Mouse (Mus musculus): Measurements from ENCODE around the gene Aplnr. TPM values are rescaled to one million over a fixed set of nuclear protein-coding genes. Genes with fewer than 3 reads are reported as not detected.

Aplnr gene
- 0.22 TPM for polyA plus RNA-seq (2014; fragmentation: Illumina TruSeq; extraction: RNeasy Lipid Tissue Mini Kit (QIAGEN cat#74804); ENCODE audit: low read depth, low replicate concordance)

DNA sequence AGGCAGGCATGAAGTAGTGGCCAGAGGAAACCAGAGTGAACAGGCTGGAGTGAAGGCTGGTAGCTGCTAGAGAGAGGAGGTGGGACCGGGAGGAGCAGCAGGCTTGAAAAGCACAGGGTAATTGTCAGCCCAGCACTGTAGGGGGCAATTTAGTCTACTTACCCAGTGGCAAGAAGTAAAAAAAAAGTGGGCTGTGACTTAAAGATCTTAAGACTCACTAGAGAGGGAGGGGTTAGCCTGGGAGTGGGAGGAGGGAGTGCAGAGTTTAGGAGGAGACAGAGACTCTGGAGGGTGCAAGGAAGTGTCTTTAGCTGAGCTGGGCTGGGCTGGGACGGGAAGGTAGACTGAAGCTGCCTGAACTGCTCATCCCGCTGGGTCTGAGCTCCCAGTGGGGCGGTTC, at the start of gene Aplnr:
Aplnr (plus strand) TSS at position 137 of the 400 bp plus-strand sequence.

Other genes starting within 250 kb of the Aplnr start
- not detected for gene Rtn4rl2, start 249.5 kb upstream of the Aplnr start, polyA plus RNA-seq (2014; fragmentation: Illumina TruSeq; extraction: RNeasy Lipid Tissue Mini Kit (QIAGEN cat#74804); ENCODE audit: low read depth, low replicate concordance)
- gene Slc43a3, start 199.6 kb upstream of the Aplnr start, polyA plus RNA-seq (2014; fragmentation: Illumina TruSeq; extraction: RNeasy Lipid Tissue Mini Kit (QIAGEN cat#74804); ENCODE audit: low read depth, low replicate concordance), result 2.2 TPM
- gene Prg2, start 155.8 kb upstream of the Aplnr start, polyA plus RNA-seq (2014; fragmentation: Illumina TruSeq; extraction: RNeasy Lipid Tissue Mini Kit (QIAGEN cat#74804); ENCODE audit: low read depth, low replicate concordance), result not detected
- not detected for gene Prg3, start 148.0 kb upstream of the Aplnr start, polyA plus RNA-seq (2014; fragmentation: Illumina TruSeq; extraction: RNeasy Lipid Tissue Mini Kit (QIAGEN cat#74804); ENCODE audit: low read depth, low replicate concordance)
- 103 TPM for gene Ssrp1, start 99.0 kb upstream of the Aplnr start, polyA plus RNA-seq (2014; fragmentation: Illumina TruSeq; extraction: RNeasy Lipid Tissue Mini Kit (QIAGEN cat#74804); ENCODE audit: low read depth, low replicate concordance)
- gene P2rx3, start 98.8 kb upstream of the Aplnr start, polyA plus RNA-seq (2014; fragmentation: Illumina TruSeq; extraction: RNeasy Lipid Tissue Mini Kit (QIAGEN cat#74804); ENCODE audit: low read depth, low replicate concordance), result 59.1 TPM
- 0.21 TPM for gene Tnks1bp1, start 88.2 kb upstream of the Aplnr start, polyA plus RNA-seq (2014; fragmentation: Illumina TruSeq; extraction: RNeasy Lipid Tissue Mini Kit (QIAGEN cat#74804); ENCODE audit: low read depth, low replicate concordance)
- 1.7 TPM for gene Lrrc55, start 61.0 kb downstream of the Aplnr start, polyA plus RNA-seq (2014; fragmentation: Illumina TruSeq; extraction: RNeasy Lipid Tissue Mini Kit (QIAGEN cat#74804); ENCODE audit: low read depth, low replicate concordance)
- gene Olfr987, start 203.1 kb downstream of the Aplnr start, polyA plus RNA-seq (2014; fragmentation: Illumina TruSeq; extraction: RNeasy Lipid Tissue Mini Kit (QIAGEN cat#74804); ENCODE audit: low read depth, low replicate concordance), result not detected
- not detected for gene Olfr988, start 227.0 kb downstream of the Aplnr start, polyA plus RNA-seq (2014; fragmentation: Illumina TruSeq; extraction: RNeasy Lipid Tissue Mini Kit (QIAGEN cat#74804); ENCODE audit: low read depth, low replicate concordance)